Mouse (Mus musculus) heart, adult 2 months (tissue): ENCODE measurements around the gene Catsperg1. TPM values are rescaled to one million over a fixed set of nuclear protein-coding genes. Genes with fewer than 3 reads are reported as not detected.

Experiments
- DNase-seq, 2 experiments: peaks; one replicate each; pipeline ENCODE4 v3.0.0; 2021
- H3K27ac ChIP-seq: fragments of 200-600 bp; 2 replicates; pipeline ENCODE4 v1.8.1; 2022
- H3K27me3 ChIP-seq: fragments of 200-500 bp; 2 replicates; pipeline ENCODE4 v1.6.1; 2012; ENCODE audit warnings: mild to moderate bottlenecking, low read length, inconsistent platforms, mixed read lengths; ENCODE audit not compliant: control insufficient read depth, insufficient read depth
- H3K36me3 ChIP-seq: fragments of 200-500 bp; 2 replicates; pipeline ENCODE4 v1.6.1; 2012; ENCODE audit warnings: low read length, inconsistent platforms; ENCODE audit not compliant: control insufficient read depth, insufficient read depth
- H3K4me1 ChIP-seq: fragments of 200-500 bp; 2 replicates; pipeline ENCODE4 v1.6.1; 2011; ENCODE audit warnings: low read length; ENCODE audit not compliant: control insufficient read depth, insufficient read depth
- H3K4me3 ChIP-seq: fragments of 200-600 bp; 2 replicates; pipeline ENCODE4 v1.8.1; 2022
- H3K79me2 ChIP-seq: fragments of 200-500 bp; replicated peaks from 2 replicates; pipeline ENCODE4 v1.6.1; 2012; ENCODE audit warnings: mild to moderate bottlenecking, inconsistent platforms, low read length, moderate library complexity, mixed read lengths; ENCODE audit not compliant: control insufficient read depth, insufficient read depth
- H3K9ac ChIP-seq: fragments of 200-500 bp; 2 replicates; pipeline ENCODE4 v1.6.1; 2012; ENCODE audit warnings: low read depth, mild to moderate bottlenecking, control low read depth, inconsistent platforms, low read length, mixed read lengths
- CTCF ChIP-seq: fragments of 200-600 bp; IDR thresholded peaks from 2 replicates; pipeline ENCODE4 v1.8.1; 2022; ENCODE audit warnings: antibody characterized with exemption, mild to moderate bottlenecking, moderate library complexity
- EP300 ChIP-seq: fragments of 200-500 bp; IDR thresholded peaks from 2 replicates; pipeline ENCODE4 v1.6.1; 2011; ENCODE audit warnings: low read depth, low read length, control low read depth; ENCODE audit not compliant: insufficient read depth
- POLR2A ChIP-seq: fragments of 200-500 bp; IDR thresholded peaks from 2 replicates; pipeline ENCODE4 v1.6.1; 2011; ENCODE audit warnings: mild to moderate bottlenecking, low read depth, low read length, control low read depth; ENCODE audit not compliant: insufficient read depth
- WGBS: fragments of 180-500 bp; shearing (Covaris S2); methylation state at CpG from one replicate; pipeline ENCODE4 v1.1.7; 2018; 5-methylcytosine and 5-hydroxymethylcytosine counted together
- intact Hi-C: fragments of 180-260 bp; cut with DNase I; formaldehyde crosslinking; loops from one replicate; pipeline ENCODE4 v1.15.1; 2025
- polyA plus RNA-seq: library from polyadenylated mRNA; depleted of rRNA; stranded (reverse); fragments of >200 nt; gene quantifications from 2 replicates; pipeline ENCODE4 v1.2.3, GENCODE M21; 2012
- total RNA-seq, 2 experiments: library from RNA; stranded (reverse); gene quantifications; 2 replicates each; pipeline ENCODE4 v1.2.3; 2021

Catsperg1 gene
- total and polyA plus RNA-seq, 3 experiments: 0.30 to 1.0 (median 0.34) TPM

- Histone ChIP-seq H3K36me3 (no peaks in the 10 kb centered on the region), H3K79me2 (peaks cover 2% of the 10 kb centered on the region; the same call in 1 of the 2 replicates), H3K4me1 (peaks cover 2% of the 10 kb centered on the region; the same call in 1 of the 2 replicates), H3K9ac (peak within 1 kb of the TSS; percentile 66), H3K27ac (peak within 1 kb of the TSS; percentile 90), H3K4me3 (peak within 1 kb of the TSS; percentile 97), H3K27me3 (no peaks in the 10 kb centered on the region)
- TF ChIP-seq CTCF: peak; percentile 79
- peak; percentile 91 for TF ChIP-seq POLR2A
- peak; percentile 65; the same call in 1 of the 2 replicates for TF ChIP-seq EP300
- under 1% methylated on average over 62 of the region's 62 CpGs for WGBS
- DNase-seq: peak; percentile 98 to 99
- intact Hi-C loops: loop anchor here (1.0 to 5.0 kb wide), 3 partner anchors 52 to 117 kb away; partner anchors contain the start of gene Kcnk6
Measured at GRCm38 (mm10) chr7:29180077-29180853, 33.6 kb downstream of the Catsperg1 start, which contains the start of gene Psmd8. Psmd8 (minus strand) TSS chr7:29180701.

DNA sequence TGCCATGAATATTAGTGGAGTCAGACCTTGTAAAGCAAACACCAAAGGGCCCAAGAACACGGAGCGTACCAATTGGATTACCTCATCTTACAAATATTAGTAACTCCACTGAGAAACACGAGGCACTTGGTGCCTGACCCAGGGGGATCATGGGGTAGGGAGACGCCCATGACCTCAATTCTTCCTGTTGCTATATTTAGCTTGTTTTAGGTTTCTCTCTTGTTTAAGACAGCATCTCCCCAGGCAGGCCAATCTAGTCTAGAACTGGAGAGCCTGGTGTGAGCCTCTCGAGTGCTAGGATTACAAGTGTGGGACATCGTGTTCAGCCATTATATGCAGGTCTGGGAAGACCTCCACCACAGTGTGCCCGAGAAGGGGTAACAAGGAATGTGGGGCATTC, 34.5 kb downstream of the Catsperg1 start:
- Histone ChIP-seq H3K27ac (peak overlapping the region; percentile 90), H3K4me3 (peak overlapping the region; percentile 97), H3K4me1 (peaks cover 2% of the 10 kb centered on the region; the same call in 1 of the 2 replicates), H3K9ac (0 out of 2 replicates have a peak overlapping the region, but pooled peaks have one; percentile 35), H3K27me3 (no peaks in the 10 kb centered on the region), H3K36me3 (no peaks in the 10 kb centered on the region), H3K79me2 (peaks cover 2% of the 10 kb centered on the region; the same call in 1 of the 2 replicates)
- TF ChIP-seq CTCF: no peak
- no peak for TF ChIP-seq EP300
- no peak for TF ChIP-seq POLR2A
- intact Hi-C loops: loop anchor here (5.0 to 10.0 kb wide), 2 partner anchors 197 to 345 kb away; partner anchors contain the start of genes Eif3k and Map4k1
- DNase-seq: no peak
- WGBS: 10% methylated on average over 7 of the region's 7 CpGs

GRCm38 (mm10) chr7:29178106-29178505, 35.7 kb downstream of the Catsperg1 start:
- H3K79me2 ChIP-seq: peaks cover 2% of the 10 kb centered on the region; the same call in 1 of the 2 replicates
- peaks cover 2% of the 10 kb centered on the region; the same call in 1 of the 2 replicates for H3K4me1 ChIP-seq
- no peak overlapping the region for H3K9ac ChIP-seq
- 88% methylated on average over 4 of the region's 4 CpGs for WGBS
- no peak overlapping the region for H3K27ac ChIP-seq
- TF ChIP-seq CTCF (peak; percentile 55), POLR2A (no peak)
- H3K4me3 ChIP-seq: no peak overlapping the region
- H3K36me3 ChIP-seq: no peaks in the 10 kb centered on the region
- H3K27me3 ChIP-seq: no peaks in the 10 kb centered on the region
- no peak for DNase-seq
- intact Hi-C loops: loop anchor here (5.0 to 10.0 kb wide), 2 partner anchors 196 to 347 kb away; partner anchors contain the start of genes Eif3k and Map4k1

DNA sequence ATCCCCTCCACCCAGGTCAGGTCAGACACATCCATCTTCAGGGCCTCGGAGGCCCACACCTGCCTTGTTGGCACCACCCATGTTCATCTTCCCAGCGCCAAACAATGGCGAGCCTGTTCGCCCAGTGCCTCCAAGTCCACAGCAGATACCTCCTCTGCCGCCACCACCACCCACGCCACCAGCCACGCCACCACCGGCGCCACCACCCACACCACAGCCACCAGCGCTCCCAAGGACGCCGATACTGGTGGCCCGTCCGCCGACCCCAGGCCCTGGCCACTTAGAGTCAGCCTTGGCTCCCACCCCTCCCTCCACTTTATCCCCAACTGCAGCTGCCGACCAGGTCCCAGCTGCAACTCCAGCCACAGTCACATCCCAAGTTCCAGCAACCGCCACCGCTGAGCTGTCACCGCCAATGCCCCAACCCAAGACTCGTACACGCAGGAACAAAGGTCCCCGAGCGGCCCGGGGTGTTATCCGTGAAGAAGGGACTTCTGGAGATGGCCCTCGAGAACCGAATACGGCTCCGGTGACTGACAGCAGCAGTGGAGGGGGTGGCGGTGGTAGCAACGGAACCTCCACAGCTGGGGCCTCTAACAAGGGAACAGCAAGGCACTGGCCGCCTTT, 41.3 kb downstream of the Catsperg1 start:
- H3K9ac ChIP-seq: no peak overlapping the region
- no peak for TF ChIP-seq POLR2A
- no peak for TF ChIP-seq CTCF
- TF ChIP-seq EP300: no peak
- no peak overlapping the region for H3K4me3 ChIP-seq
- intact Hi-C loops: loop anchor here (10.0 kb wide), 1 partner anchor 352 kb away; no protein-coding TSS in a partner anchor
- H3K27ac ChIP-seq: no peak overlapping the region
- H3K4me1 ChIP-seq: peaks cover 2% of the 10 kb centered on the region; the same call in 1 of the 2 replicates
- WGBS: 69% methylated on average over 32 of the region's 32 CpGs
- H3K27me3 ChIP-seq: peaks cover 6% of the 10 kb centered on the region; the same call in 1 of the 2 replicates
- DNase-seq: no peak
- no peaks in the 10 kb centered on the region for H3K36me3 ChIP-seq
- H3K79me2 ChIP-seq: no peaks in the 10 kb centered on the region

- H3K36me3 ChIP-seq: no peaks in the 10 kb centered on the region
- 10% methylated on average over 34 of the region's 34 CpGs for WGBS
- intact Hi-C loops: loop anchor here (2.0 to 10.0 kb wide), 2 partner anchors 15 to 353 kb away; partner anchors contain the start of gene Fam98c
- peak overlapping the region; percentile 75 for H3K4me3 ChIP-seq
- H3K4me1 ChIP-seq: peaks cover 2% of the 10 kb centered on the region; the same call in 1 of the 2 replicates
- H3K9ac ChIP-seq: peak overlapping the region; percentile 55
- DNase-seq: no peak
- H3K27me3 ChIP-seq: peaks cover 6% of the 10 kb centered on the region; the same call in 1 of the 2 replicates
- no peaks in the 10 kb centered on the region for H3K79me2 ChIP-seq
- H3K27ac ChIP-seq: no peak overlapping the region
- TF ChIP-seq POLR2A (no peak), EP300 (no peak), CTCF (no peak)
Measured at GRCm38 (mm10) chr7:29171562-29172097, 42.2 kb downstream of the Catsperg1 start.
